Mouse (Mus musculus) layer of hippocampus, adult 11-12 months (tissue): ENCODE measurements around the gene Emc6.
A peak's percentile ranks its signal among the peaks of the same experiment; 100 is the strongest.

Experiments used
- DNase-seq: peaks from one replicate; pipeline ENCODE4 v3.0.0; 2022; ENCODE audit warnings: low spot score

The Emc6 gene

DNA sequence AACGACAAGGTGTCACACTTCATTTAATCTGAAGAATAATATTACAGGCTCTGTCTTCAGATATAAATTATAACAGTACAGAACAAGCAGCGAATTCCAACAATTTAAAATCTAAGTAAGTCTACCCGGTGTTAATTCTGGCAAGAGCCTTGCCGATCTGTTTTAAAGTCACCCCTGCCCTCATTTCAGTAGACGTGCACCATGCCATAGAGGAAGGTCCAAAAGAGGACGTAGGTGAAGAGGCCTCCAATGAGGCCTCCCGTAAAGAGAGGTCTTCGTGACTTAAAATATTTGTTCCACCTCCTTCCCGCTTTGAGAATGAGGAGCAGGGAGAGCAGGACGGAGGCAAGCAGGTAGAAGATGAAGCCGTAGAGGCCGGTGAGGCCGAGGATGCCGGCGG is 651 bp downstream of the Emc6 start:
- no peak for DNase-seq

DNA sequence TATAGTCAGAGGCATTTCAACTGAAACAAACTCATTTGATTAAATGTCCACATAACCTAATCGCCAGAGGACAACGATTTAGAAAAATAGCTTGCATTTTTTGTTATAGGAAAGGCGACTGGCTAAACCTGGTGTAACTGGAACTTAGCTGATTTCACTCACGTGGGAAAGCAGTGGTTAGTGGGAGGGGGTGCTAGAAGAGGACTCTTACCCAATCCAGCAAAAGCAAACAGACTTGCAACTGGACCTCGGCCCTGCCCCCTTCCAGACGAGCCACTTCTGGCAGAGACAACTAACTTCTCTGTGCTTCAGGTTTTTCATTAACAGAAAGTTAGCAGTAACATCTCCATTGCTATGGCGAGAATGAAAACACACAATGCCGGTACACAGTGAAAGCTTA is 1.2 kb downstream of the Emc6 start:
- no peak for DNase-seq

DNA sequence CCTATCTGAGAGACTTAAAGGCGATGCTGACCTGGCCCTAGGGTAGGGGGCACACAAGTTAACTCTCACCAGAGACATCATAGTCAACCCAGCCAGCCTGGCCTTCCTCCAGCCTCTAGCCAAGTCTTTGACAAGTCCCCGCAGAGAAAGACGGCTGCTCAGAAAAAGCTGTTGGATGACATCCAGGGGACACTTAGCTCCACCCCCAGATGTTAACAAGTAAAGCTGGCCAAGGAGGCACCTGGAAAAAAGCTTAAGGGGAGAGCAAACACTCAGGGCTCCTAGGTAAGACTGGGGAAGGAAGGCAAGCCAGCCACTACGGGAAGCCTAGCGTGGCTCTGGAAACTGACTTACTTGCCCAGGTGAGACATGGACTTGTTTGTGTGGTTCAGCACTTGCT is 4.7 kb downstream of the Emc6 start:
- DNase-seq, result no peak

DNA sequence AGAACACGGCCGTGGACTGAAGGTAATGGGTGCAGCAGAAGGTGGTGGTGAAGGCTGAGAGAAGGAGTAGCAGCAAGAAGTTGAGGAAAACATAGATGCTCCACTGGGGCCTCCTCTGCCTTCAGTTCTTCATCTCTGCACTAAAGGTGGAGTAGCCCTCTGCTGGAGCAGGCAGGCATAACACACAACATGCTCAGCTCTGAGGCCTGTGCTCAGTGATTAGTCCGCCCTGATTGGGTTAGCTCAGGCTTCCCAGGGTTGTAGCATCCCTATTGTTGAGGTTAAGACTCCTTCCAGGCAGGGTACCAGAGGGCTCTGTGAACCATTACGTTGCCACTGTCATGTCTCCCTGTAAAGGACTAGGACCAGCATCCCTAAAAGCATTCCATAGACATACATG is 7.6 kb downstream of the Emc6 start:
- peak; percentile 73 for DNase-seq

DNA sequence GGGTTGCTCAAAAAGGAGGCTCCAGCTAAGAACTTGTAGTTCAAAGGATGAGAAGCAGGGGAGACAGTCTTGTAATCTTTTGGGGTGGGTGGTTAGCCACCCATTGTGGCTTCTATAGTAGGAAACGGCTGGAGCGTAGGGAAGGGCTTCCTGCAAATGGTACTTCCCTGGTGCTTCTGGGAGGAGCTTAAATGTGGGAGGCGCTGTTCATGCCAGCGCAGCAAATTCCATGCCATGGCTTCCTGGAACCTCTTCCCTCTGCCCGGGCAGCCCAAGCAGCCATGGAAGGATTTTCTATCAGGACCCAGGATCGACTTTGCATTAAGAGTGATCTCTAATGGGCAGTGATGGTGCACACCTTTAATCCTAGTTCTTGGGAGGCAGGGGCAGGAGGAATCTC is 8.3 kb downstream of the Emc6 start:
- DNase-seq, result no peak

DNA sequence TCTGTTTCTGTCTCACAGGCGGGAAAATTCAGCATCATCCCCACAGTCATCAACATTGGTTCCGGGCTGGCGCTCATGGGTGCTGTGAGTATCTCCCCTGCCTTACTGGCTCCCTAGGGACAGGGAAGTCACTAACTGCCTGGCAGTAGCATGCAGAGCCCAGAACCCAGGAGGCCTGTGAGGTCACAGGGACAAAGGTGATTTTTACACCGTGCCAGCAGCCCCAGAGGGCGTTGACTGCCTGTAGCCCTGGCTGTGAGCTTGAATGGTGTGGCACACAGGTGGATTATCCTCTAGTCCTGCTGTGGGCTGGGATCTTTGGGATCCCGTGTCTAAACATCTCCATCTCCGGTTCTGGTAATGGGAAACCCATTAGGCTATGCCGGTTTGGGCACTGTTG is 8.8 kb downstream of the Emc6 start:
- DNase-seq, result no peak

DNA sequence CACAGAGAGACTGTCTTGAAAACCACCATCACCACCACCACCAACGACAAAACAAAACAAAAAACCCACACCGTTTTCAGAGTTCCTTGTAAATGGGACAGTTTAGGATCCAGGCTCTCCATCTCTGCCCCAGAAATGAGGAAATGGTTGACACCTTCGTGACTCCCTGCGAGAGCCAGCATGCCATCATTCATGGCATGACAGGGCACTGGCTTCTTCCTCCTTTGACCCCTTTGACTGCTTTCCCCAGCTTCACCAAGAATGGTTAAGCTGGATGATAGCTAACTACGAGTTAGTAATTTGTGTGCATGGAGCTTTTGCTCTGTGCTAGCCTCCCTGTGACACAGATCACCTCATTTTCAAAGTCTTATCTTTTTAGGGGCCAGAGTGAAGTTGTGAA is 14.6 kb downstream of the Emc6 start:
- no peak for DNase-seq

DNA sequence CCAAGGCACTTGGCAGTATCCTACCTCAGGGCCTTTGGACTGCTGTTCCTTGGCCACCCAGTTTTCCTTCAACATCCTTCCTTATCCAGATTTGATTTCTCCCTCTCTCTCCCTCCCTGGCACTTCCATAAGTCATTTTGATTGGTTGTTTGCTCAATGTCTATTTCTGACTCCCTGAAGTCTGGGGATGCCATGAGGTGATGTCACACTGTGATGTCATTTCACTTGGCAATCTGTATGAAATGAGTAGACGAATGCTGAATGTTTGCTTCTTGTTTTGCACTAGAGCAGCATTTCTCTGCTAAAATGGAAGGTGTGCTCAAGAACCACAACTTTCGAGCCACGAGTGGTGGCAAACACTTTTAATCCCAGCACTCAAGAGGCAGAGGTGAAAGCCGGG is 15.2 kb downstream of the Emc6 start:
- DNase-seq, result no peak

DNA sequence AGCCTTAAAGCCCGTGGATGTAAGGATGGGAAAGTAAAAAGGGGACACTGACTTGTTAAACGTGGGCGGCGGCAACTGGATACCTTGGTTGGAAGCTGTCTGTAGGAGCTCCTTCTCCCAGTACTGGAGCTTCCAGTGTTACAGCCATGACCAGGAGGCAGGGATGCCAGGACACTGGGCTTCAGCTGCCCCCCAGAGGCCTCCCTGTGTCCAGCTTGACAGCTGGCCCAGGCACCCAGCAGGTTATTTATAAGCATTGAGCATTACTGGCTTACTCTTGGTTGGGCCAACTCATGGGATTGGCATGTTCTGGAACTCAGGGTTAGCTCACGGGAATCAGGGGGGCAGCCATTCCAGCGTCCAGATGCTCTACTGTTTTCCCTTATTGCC is 16.0 kb downstream of the Emc6 start:
- DNase-seq, result no peak

DNA sequence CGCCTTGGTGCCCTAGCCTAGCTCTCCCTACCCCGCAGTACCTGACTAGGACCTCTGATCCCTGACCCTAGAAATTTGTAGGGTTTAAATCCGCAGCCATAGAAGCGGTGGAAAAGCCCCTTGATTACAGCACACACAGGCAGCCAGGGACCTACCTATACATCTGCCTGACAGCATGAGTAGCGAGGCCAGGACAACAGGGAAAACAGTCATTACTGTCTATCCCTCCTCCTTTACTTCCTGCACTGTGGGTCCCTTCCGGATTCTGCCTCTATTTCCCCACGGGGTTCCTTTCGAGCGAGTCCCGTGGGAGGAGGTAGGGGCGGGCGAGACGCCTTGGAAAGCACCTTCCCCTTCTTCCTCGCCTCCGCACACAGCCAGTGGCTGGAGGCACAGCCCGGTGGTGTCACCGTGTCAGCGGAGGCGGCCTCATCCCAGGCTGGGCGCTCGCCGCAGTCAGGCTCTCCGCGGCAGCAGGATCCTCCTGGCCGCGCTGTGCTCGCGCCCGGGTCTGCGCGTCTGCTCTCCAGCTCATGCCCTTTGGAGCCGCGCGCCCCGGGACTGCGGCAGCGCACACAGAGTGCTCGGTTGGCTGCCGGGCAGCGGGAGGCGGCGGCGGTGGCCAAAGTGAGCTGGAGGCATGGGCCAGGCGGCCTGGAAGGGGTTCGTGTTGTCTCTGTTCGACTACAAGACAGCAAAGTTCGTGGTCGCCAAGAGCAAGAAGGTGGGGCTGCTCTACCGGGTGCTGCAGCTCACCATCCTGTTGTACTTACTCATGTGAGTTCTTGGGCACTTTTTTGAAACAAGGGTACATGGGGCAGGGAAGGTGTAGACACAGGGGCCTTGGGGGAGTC is 16.7 kb downstream of the Emc6 start, which contains the start of gene P2rx5:
P2rx5 (plus strand) TSS at position 465 of the 854 bp plus-strand sequence.
- DNase-seq, result no peak

DNA sequence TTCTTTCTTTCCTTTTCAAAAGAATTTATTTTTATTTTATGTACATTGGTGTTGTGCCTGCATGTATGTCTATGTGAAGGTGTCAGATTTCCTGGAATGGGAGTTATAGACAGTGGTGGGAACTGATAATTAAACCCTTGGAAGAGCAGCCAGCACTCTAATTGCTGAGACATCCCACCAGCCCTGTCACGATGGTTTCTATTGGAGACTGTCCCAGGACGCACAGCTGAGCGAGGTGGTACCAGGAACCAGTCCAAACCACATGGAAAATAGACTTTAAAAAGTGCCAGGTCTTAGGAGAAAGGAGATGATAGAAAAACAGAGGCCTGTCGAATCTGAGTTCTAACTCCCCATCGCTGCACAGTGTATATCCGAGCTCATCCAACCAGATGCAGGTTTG is 21.8 kb downstream of the Emc6 start:
- DNase-seq, result no peak

DNA sequence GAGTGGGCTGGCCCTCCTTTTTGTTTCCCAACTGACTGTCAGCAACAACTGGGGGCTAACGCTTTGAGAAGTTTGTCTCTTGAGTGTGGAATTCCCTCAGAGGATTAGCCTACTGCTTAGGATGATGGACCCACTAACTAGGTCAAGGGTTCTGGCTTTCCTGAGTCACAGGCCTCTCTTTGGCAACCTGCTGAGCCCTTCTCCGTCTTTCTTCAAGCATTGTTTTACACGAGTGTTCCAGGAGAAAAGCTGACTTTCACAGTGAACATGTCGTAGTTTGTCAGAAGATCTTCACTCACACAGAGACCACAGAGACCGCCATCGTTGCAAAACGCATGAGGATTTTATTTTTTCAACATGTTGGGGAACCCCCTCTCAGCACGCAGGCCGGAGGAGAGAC is 28.6 kb downstream of the Emc6 start:
- no peak for DNase-seq

DNA sequence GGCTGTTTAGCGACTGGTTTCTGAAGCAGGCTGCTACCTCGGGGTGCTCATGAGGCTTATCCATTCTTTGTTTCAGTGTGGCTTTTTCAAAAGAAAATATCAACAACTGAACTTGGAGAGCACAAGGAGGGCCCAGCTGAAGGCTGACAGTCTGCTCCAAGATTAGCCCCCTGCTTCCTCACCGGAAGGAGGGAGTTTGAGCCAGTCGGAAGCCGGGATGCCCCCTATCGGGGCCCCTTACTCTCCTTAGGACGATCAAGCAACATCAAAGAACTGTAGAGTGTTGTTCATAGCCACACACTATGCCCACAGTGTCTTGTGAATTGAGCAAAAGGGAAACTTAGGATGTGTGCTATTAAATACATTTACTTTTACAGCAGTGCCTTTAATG is 29.9 kb downstream of the Emc6 start:
- DNase-seq, result no peak

DNA sequence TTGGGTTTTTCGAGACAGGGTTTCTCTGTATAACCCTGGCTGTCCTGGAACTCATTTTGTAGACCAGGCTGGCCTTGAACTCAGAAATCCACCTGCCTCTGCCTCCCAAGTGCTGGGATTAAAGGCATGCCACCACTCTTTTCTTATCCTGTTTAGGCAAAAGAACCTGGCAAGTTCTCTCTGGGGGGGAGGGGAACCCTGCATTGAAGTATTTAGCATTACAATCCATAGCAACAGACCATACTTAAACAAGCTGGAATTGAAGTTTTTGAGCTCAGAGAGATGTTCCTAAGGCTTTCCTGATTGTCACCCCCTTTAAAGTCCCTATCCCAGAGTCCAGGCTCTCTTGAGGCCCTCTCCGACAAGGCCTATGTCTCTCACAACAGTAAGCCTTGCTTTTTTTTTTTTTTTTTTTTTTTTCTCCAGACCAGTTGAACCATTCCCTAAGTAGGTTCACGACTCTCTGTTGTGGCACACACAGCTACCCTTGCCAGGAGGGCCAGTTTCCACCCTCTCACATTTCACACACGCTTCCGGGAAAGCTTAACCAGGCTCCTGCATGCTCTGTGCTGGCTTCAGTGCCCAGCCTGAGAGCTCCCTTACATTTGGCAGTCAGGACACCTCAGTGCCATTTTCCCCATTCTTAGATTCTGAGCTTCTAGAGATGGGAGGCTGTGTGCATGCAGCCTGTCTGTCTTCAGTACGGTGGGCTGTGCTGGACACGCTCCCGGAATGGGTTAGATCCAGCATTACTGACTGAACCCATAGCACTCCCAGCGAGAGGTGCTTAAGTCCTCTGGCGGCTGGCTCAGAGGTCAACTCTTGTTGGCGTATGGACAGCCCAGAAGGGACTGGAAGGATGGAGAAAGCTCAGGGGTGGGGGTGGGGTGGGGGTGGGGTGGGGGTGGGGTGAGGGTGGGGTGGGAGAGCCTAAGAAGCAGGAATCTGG is 30.5 kb downstream of the Emc6 start:
- no peak for DNase-seq

DNA sequence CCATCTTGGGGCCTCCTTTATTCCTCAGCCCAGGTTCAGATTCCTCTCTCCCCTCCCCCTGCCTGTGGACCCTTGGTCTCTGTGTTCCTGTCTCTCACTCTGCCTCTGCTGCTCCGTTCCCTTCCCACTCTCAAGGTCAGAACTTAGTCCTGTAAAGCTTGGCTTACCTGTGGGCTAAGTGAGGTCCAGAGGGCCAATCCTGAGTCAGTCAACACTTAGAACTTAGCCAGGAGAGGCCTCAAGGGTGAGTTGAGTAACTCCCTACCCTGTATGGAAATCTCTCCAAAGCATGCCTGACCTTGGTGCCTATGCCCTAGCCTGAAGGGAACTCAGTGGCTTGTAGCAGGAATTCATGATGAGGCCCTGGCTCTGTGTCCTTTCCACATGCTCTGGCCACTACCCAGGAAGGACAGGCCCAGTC is 32.6 kb downstream of the Emc6 start:
- DNase-seq, result no peak

DNA sequence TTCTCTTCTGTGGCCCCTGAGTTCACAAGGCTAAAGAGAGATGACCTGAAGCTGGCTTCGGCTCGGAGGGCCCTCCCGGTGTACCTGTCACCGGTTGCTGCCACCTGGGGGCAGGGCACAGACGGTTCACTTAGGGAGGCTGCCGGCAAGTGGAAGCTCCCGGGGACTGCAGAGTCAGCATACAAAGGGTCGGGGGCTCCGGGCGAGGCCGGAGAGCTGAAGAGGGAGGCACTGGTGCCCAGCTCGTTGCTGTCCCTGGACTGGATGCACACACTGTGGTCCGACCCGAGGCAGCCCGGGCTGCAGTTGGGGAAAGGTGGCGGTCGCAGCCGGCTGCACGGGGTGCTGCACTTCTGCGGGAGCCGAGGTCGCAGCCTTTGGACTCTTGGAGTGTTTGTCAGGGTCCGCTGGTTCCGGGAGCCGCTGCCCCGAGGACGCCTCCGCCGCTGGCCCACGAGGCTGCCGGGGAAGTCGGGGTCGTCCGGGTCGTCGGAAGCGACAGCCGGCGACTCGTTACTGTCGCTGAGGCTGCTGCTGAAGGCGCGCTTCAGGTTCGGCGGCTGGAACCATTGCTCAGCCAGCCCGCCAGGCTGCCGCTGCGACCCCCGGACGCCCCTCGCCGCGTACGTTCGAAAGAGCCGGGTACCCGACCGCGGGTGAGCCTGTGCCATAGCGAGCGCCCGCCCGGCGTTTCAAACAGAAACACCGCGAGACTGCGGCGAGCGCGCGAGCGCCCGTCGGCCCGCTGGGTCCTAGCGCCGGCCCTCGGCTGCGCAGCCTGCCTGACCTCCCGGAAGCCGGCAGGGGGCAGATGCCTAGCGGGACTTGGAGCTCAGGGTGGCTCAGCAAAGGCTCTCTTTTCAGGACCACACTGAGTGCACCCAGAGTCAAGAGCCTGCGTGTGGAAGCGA is 39.0 kb downstream of the Emc6 start, which contains the start of gene Haspin:
Haspin (minus strand) TSS at position 704 of the 911 bp plus-strand sequence.
- peak; percentile 88 for DNase-seq

DNA sequence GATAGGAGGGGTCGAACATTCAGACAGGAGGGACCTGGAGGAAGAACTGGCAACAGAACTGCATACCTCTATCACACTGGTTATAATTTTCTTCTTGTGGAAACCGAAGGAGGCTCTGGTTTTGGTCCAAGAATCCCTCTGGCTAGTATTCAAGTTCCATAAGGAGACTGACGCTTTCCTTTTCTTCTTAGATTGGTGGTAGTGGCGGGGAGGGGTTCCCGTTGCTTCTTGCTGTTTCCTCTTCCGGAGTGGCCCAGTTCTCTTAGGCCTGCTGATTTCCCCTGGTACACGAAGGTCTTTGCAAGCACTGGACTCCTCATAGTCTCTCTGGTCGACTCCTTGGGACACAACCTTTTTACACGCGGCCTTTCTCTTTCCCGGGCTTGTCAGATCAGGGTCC is 39.7 kb downstream of the Emc6 start:
- DNase-seq, result no peak

DNA sequence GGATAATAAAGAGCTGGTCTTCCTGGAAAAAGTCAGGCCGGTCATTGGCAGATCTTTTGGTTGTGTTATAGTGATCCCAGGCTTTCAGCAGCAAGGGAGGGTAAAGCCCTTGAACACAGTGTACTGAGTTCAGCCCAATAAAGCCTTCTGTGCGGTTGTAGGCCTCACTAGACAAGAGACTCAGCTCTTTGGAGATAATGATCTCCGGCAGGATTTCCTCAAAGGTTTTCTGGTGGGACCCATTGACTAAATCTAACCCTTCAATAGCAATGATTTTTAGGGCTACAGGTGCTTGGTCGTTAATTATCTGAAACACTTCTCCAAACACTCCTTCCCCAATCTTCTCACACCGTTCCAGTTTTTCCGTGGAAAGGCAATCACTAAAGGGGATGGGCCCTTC is 40.2 kb downstream of the Emc6 start:
- DNase-seq, result no peak

DNA sequence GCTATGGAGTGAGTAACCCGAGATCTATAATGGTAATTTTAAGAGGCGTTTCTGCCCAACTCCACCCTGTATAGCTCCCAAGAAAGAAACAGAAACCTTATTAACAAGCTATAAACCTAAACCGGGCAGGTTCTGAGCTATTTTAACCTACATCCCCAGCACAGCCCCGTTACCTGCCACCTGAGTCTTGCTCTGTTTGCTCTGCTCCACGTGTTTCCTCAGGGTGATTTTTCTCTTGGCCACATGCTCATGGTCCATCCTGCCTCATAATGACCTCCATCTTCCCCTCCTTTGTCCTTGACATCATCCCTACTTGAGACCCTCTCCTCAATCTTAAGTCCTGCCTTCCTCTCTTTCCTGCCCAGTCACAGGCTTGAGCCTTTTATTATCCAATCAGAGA is 42.6 kb downstream of the Emc6 start:
- no peak for DNase-seq

DNA sequence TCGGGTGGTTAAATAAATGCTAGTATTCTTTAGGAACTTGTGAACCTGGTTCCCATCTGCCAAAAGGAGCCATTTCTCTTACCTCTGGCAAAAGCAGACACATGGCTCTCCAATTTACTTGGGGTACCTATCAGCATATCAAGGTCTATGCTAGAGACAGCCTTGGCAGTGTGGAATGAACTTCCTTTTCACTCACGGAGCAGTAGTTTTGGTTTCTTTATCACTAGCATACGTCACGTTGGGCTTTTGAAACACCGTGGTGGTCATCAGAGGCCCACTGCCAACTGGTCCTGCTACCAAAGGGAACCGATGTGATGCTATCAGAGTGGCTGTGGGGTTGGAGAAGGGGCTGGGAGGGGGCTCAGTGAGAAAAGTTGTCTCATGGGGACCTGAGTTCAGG is 43.8 kb downstream of the Emc6 start:
- no peak for DNase-seq

DNA sequence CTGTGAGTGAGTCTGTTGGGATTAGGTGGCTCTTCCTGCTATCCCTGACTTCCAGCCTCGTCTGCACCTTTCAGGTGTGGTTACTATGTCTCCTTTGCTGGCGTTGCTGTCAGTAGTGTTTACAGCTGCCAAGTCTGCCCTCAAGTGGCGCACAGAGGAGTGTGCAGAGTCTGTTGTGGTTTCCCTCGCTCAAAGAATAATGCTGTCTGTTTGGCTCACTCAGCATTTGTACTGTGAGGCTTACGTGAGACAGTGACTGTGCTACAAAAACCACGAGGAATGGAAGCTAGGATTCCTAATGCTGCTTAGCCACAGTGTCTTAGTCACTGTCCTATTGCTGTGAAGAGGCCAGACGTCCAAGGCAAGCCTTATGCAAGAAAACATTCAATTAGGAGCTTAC is 45.8 kb downstream of the Emc6 start:
- DNase-seq, result peak; percentile 25

DNA sequence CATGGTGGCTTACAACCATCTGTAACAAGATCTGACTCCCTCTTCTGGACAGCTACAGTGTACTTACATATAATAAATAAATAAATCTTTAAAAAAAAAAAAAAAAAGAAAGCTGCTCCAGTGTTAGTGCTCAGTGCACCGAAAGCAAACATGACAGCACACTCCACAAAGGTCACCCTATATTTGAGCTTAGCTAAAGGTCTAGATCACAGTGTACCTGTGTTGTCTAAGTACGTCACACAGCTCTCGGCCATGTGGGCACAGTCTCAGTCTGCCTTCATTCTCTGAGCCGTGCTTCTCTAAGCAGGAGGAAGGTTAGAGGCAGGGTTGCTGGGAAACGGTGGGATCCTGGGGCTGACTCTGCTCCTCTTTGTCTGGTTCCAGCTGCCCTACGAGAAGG is 50.3 kb downstream of the Emc6 start:
- DNase-seq, result no peak
